Mouse (Mus musculus) B cell, adult 2 months (primary cell): ENCODE measurements around the gene Pank1.

Experiments used
- DNase-seq, 2 experiments: peaks; one replicate each; pipeline ENCODE4 v3.0.0; 2022

Gene Pank1

GRCm38 (mm10) chr19:34878603-34879541 lies at the start of gene Pank1:
TSS of gene Pank1 (minus strand) at chr19:34879455.
- DNase-seq, result peak; percentile 62 to 65

GRCm38 (mm10) chr19:34922603-34922963 lies 43.3 kb upstream of the Pank1 start:
- DNase-seq, result no peak

- peak; percentile 97 to 98 for DNase-seq
These were observed 42.7 kb upstream of the Pank1 start, which contains the start of gene Kif20b for GRCm38 (mm10) chr19:34921652-34922602. TSS of gene Kif20b (plus strand) at chr19:34922361.

GRCm38 (mm10) chr19:34921253-34921651 lies 42.0 kb upstream of the Pank1 start:
- DNase-seq, result peak; percentile 43 to 48

GRCm38 (mm10) chr19:34920531-34920930 lies 41.3 kb upstream of the Pank1 start:
- DNase-seq, result no peak

- DNase-seq, result no peak
These were observed 40.8 kb upstream of the Pank1 start for GRCm38 (mm10) chr19:34920066-34920465.

GRCm38 (mm10) chr19:34912366-34912765 lies 33.1 kb upstream of the Pank1 start:
- DNase-seq, result no peak

GRCm38 (mm10) chr19:34906772-34907171 lies 27.5 kb upstream of the Pank1 start:
- no peak for DNase-seq

- DNase-seq, result peak; percentile 26 to 39
These were observed 26.2 kb upstream of the Pank1 start for GRCm38 (mm10) chr19:34905424-34905823.

- DNase-seq, result no peak
These were observed 24.8 kb upstream of the Pank1 start for GRCm38 (mm10) chr19:34904032-34904431.

GRCm38 (mm10) chr19:34901735-34902134 lies 22.5 kb upstream of the Pank1 start:
- no peak for DNase-seq

GRCm38 (mm10) chr19:34901266-34901665 lies 22.0 kb upstream of the Pank1 start:
- DNase-seq, result no peak

- no peak for DNase-seq
These were observed 19.7 kb upstream of the Pank1 start for GRCm38 (mm10) chr19:34898941-34899340.

- DNase-seq, result no peak
These were observed 18.1 kb upstream of the Pank1 start for GRCm38 (mm10) chr19:34897082-34897965.

- DNase-seq, result no peak
These were observed 15.8 kb upstream of the Pank1 start for GRCm38 (mm10) chr19:34895082-34895481.

- no peak for DNase-seq
These were observed 12.3 kb upstream of the Pank1 start for GRCm38 (mm10) chr19:34891590-34891989.

GRCm38 (mm10) chr19:34890981-34891380 lies 11.7 kb upstream of the Pank1 start:
- DNase-seq, result no peak

- no peak for DNase-seq
These were observed 7.1 kb upstream of the Pank1 start for GRCm38 (mm10) chr19:34886324-34886723.

- no peak for DNase-seq
These were observed 4.4 kb upstream of the Pank1 start for GRCm38 (mm10) chr19:34883526-34884224.

- no peak for DNase-seq
These were observed 3.2 kb upstream of the Pank1 start for GRCm38 (mm10) chr19:34882443-34882842.

- DNase-seq, result no peak
These were observed 1.9 kb upstream of the Pank1 start for GRCm38 (mm10) chr19:34881160-34881559.

- DNase-seq, result peak; percentile 4 to 11
These were observed 369 bp upstream of the Pank1 start for GRCm38 (mm10) chr19:34879624-34880023.
